Mouse (Mus musculus): ENCODE results near the gene Ap2m1. TPM values are rescaled to one million over a fixed set of nuclear protein-coding genes. Genes with fewer than 3 reads are reported as not detected.

The Ap2m1 gene
- polyA plus RNA-seq (2017; shearing (Covaris generic)) = 486 TPM

DNA sequence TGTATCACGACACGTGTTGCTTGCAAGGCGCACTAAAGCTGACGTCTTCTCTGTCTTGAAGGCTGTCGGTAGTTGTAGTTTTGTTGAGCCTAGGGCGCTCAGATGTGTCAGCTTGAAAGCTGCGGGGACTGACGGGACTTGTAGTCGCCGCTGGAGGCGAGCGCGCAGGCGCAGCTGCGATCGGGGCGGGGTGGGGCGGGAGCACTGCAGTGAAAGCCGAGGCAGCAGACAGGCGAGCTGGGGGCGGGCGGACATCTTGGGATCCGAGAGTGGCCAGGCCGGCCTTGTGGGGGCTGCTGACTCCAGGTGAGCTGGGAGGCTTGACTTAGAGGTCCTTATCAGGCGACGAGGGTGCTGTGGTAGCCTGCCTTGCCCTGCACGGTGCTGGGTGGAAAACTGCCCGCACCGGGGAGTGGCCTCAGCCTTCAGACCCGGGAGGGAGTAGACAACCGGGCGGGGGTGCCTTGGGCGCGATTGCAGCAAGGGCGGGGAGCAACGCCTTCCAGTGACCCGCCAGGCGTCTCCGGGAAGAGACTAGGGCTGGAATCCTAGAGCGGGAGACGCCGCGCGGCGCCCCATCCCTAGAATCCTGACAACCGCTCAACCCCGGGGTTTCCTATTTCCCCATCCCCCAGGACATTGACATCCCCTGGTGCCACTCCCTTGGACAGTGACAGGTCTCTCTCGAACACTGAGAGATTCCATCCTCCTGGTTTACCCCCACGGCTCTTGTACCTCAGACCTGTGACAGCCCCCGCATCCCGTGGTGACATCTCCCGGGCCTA is at the start of gene Ap2m1:
Ap2m1 (plus strand) TSS at position 183 of the 785 bp plus-strand sequence.

DNA sequence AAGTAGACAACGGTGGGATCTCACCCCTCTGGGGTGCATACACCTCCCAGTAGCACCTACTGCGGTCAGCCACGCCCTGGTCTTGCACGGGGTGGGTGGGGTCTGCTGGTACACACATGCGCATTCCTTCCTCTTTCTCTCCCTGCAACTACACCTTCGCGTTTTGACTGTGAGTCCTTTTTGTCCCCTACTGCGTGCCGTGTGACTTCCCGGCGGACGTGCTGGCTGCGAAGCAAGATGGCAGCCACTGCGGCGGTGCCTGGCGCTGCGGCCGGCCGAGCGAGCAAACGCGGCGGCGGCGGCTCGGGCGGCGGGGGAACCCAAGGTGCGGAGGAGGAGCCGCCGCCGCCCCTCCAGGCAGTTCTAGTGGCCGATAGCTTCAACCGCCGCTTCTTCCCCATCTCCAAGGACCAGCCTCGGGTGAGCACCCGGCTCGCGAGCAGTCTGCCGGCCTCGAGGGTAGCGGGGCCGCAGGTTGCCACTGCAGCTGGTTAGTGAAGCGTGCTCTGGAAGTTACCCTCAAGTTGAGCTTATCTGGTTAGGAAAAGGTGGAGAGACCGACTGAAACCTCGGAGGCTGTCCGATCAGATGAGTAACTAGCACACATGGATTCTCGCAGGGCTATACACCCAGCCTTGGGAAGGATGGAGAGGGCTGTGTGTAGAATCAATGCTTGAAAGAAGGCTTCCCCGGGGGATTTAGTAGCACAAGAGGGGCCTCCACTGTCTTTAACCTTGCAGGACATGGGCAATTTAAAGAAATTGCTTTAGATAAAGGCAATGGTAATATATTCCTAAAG is 36.4 kb upstream of the Ap2m1 start, which contains the start of gene Eif2b5:
Eif2b5 (plus strand) TSS at position 141 of the 799 bp plus-strand sequence.

DNA sequence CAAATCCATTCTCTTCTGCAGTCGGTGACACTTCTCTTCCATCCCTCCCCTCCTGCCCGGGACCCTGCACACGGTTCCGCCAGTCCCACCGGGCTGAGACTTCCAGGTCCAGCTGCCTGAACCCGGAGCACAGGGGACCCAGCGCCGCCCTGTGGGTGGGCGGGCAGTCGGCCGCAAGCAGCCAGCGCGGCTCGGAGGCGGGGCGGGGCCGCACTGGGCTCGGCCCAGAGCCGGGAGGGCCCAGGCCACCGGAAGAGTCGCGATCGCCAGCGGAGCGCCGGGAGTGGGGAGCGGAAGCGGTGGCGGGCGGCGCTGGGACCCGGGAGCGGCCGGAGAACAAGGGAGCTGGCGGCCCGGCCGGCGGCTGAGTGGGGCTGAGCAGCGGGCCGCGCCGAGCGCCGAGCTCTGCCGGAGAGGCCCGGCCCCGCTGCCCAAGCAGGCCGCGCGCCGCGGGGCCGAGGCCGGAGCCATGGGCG is 18.5 kb upstream of the Ap2m1 start, which contains the start of gene Dvl3:
Dvl3 (plus strand) TSS at position 257 of the 476 bp plus-strand sequence.

DNA sequence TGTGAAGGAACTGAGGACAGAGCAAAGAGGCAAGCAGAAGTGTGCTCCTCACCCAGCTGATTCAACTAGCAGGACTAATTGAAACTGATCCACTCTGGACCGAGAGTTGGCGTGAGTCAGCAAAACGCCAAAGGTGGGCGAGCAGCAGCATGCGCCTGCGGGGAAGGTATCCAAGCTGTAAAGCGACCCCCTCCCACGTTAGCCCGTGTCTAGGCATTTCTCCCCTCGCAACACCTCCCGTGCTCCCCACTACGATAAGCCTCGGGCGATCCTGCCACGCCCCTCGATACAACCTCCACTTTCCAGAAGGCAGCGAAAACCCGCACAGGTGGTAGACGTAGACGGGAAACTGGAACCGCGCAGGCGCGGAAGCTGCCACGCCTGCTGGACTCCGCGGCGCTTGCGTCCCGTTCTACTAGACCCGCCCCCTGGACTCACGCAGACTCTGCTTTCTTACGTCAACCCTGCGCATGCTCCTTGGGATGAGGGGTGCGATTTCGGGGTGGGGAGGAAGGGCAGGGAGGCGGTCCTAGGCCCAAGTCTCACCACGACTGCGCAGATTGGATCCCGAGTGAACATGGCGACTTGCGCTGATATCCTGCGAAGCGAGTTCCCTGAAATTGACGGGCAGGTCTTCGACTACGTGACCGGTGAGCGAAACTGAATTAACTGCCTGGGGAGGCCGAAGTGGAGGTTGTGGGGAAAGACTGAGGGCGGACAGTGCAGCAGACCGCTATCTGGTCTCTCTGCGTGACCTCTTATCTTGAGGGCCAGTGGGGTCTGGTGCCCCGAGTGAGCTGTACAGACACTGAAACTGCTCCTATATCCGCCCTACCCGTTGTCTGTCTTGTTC is 13.0 kb downstream of the Ap2m1 start, which contains the start of gene Abcf3:
Abcf3 (plus strand) TSS at position 482 of the 853 bp plus-strand sequence.

DNA sequence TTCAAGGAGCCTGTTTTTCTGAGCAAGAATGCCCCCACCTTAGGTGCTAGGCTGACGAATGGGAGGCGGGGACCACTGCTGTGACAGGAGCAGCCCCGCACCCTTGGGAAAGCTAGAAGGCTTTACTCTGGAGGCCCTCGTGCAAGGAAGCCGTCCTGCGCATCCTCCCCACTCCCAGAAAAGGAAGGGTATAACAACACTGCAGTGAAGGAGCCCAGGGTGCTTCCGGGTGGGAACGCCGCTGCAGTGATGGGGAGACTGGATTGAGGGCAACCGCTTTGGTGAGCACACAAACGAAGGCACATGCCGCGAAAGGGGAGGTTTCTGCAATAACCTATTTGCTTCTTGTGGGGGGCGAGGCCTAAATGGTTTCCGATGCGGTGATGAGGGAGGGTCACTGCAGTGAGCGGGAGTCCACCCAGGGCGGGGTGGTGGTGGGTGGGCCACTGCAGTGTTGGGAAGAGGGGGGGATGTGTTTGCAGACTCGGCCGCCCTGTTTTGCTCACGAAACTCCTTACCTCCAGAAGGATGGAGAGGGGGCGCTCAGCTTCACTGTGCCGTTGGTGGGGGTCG is 54.2 kb downstream of the Ap2m1 start, which contains the start of gene Vwa5b2:
Vwa5b2 (plus strand) TSS at position 106 of the 573 bp plus-strand sequence.

Other genes with a start within 250 kb of the Ap2m1 start
- 95.1 TPM for gene Parl, start 233.1 kb upstream of the Ap2m1 start, polyA plus RNA-seq (2017; shearing (Covaris generic))
- not detected for gene Cyp2ab1, start 210.1 kb upstream of the Ap2m1 start, polyA plus RNA-seq (2017; shearing (Covaris generic))
- gene Abcc5, start 109.1 kb upstream of the Ap2m1 start, polyA plus RNA-seq (2017; shearing (Covaris generic)) = 49.0 TPM
- gene Eif2b5, start 36.7 kb upstream of the Ap2m1 start, polyA plus RNA-seq (2017; shearing (Covaris generic)) = 21.3 TPM
- gene Dvl3, start 18.5 kb upstream of the Ap2m1 start, polyA plus RNA-seq (2017; shearing (Covaris generic)) = 5.8 TPM
- gene Abcf3, start 13.1 kb downstream of the Ap2m1 start, polyA plus RNA-seq (2017; shearing (Covaris generic)) = 122 TPM
- gene Vwa5b2, start 54.0 kb downstream of the Ap2m1 start, polyA plus RNA-seq (2017; shearing (Covaris generic)) = 0.30 TPM
- gene Eef1akmt4, start 76.1 kb downstream of the Ap2m1 start, polyA plus RNA-seq (2017; shearing (Covaris generic)) = 16.9 TPM
- not detected for gene Gm49333, start 76.1 kb downstream of the Ap2m1 start, polyA plus RNA-seq (2017; shearing (Covaris generic))
- 44.0 TPM for gene Alg3, start 76.3 kb downstream of the Ap2m1 start, polyA plus RNA-seq (2017; shearing (Covaris generic))
- gene Camk2n2, start 85.8 kb downstream of the Ap2m1 start, polyA plus RNA-seq (2017; shearing (Covaris generic)) = not detected
- not detected for gene Ece2, start 94.3 kb downstream of the Ap2m1 start, polyA plus RNA-seq (2017; shearing (Covaris generic))
- 308 TPM for gene Psmd2, start 116.2 kb downstream of the Ap2m1 start, polyA plus RNA-seq (2017; shearing (Covaris generic))
- 165 TPM for gene Eif4g1, start 132.8 kb downstream of the Ap2m1 start, polyA plus RNA-seq (2017; shearing (Covaris generic))
- 1.2 TPM for gene Fam131a, start 157.8 kb downstream of the Ap2m1 start, polyA plus RNA-seq (2017; shearing (Covaris generic))
- gene Polr2h, start 182.2 kb downstream of the Ap2m1 start, polyA plus RNA-seq (2017; shearing (Covaris generic)) = 64.9 TPM
- gene Clcn2, start 182.3 kb downstream of the Ap2m1 start, polyA plus RNA-seq (2017; shearing (Covaris generic)) = 0.88 TPM
- gene Chrd, start 197.6 kb downstream of the Ap2m1 start, polyA plus RNA-seq (2017; shearing (Covaris generic)) = not detected
- not detected for gene Thpo, start 199.0 kb downstream of the Ap2m1 start, polyA plus RNA-seq (2017; shearing (Covaris generic))

All from inflammation-experienced regulatory T-cells, adult 16 weeks (primary cell).